Mouse (Mus musculus) forebrain, postnatal 0 days (tissue): ENCODE measurements around the gene Foxb1. TPM values are rescaled to one million over a fixed set of nuclear protein-coding genes. Genes with fewer than 3 reads are reported as not detected.

Experiments
- ATAC-seq: fragments of 200-750 bp; cut with Nextera tagmentation; 2 replicates; pipeline ENCODE4 v1.8.0; 2017; ENCODE audit warnings: mild to moderate bottlenecking, moderate library complexity
- DNase-seq: peaks from one replicate; pipeline ENCODE4 v3.0.0-alpha.2; 2015
- H3K27ac ChIP-seq: fragments of 300-500 bp; sonication (generic); 2 replicates; pipeline ENCODE4 v1.5.1; 2014; ENCODE audit warnings: low read depth, mild to moderate bottlenecking, antibody characterized with exemption, low read length, moderate library complexity, mixed read lengths
- H3K27me3 ChIP-seq: fragments of 300-500 bp; sonication (generic); 2 replicates; pipeline ENCODE4 v1.6.1; 2014; ENCODE audit warnings: mild to moderate bottlenecking, low read length, mixed read lengths; ENCODE audit not compliant: insufficient read depth
- H3K36me3 ChIP-seq: fragments of 300-500 bp; sonication (generic); 2 replicates; pipeline ENCODE4 v1.6.1; 2014; ENCODE audit warnings: mild to moderate bottlenecking, moderate library complexity; ENCODE audit not compliant: insufficient read depth
- H3K4me1 ChIP-seq: fragments of 300-500 bp; sonication (generic); 2 replicates; pipeline ENCODE4 v1.6.1; 2014; ENCODE audit warnings: antibody characterized with exemption; ENCODE audit not compliant: insufficient read depth
- H3K4me2 ChIP-seq: fragments of 300-500 bp; sonication (generic); 2 replicates; pipeline ENCODE4 v1.6.1; 2014; ENCODE audit warnings: low read depth, mild to moderate bottlenecking, moderate library complexity
- H3K4me3 ChIP-seq: fragments of 300-500 bp; sonication (generic); 2 replicates; pipeline ENCODE4 v1.5.1; 2014; ENCODE audit warnings: low read depth, low read length, mixed read lengths
- H3K9ac ChIP-seq: fragments of 300-500 bp; sonication (generic); 2 replicates; pipeline ENCODE4 v1.6.1; 2014; ENCODE audit warnings: mild to moderate bottlenecking
- H3K9me3 ChIP-seq: fragments of 300-500 bp; sonication (generic); 2 replicates; pipeline ENCODE4 v1.6.1; 2016; ENCODE audit warnings: low read length
- CTCF ChIP-seq: sonication (generic); IDR thresholded peaks from 2 replicates; pipeline ENCODE4 v1.5.1; 2016; ENCODE audit warnings: antibody characterized with exemption, control low read depth, low read depth
- WGBS: fragments of 180-500 bp; shearing (Covaris S2); extraction: QIAGEN DNeasy Blood & Tissue Kit; methylation state at CpG from one replicate; pipeline ENCODE4 v1.1.7; 2014; 5-methylcytosine and 5-hydroxymethylcytosine counted together
- polyA plus RNA-seq: library from polyadenylated mRNA; unstranded; fragments of >200 nt; fragmentation: Nextera tagmentation; extraction: Ambion mirVana; gene quantifications from 2 replicates; pipeline ENCODE4 v1.2.1, GENCODE M21; 2015
- total RNA-seq: library from RNA; depleted of rRNA; stranded (reverse); fragments of >200 nt; gene quantifications from 2 replicates; pipeline ENCODE4 v1.2.3, GENCODE M21; 2014; rRNA removed

The Foxb1 gene
- total RNA-seq (2.5 and 8.7 TPM in 2 replicates), polyA plus RNA-seq (0.47 and 2.0 TPM in 2 replicates)

DNA sequence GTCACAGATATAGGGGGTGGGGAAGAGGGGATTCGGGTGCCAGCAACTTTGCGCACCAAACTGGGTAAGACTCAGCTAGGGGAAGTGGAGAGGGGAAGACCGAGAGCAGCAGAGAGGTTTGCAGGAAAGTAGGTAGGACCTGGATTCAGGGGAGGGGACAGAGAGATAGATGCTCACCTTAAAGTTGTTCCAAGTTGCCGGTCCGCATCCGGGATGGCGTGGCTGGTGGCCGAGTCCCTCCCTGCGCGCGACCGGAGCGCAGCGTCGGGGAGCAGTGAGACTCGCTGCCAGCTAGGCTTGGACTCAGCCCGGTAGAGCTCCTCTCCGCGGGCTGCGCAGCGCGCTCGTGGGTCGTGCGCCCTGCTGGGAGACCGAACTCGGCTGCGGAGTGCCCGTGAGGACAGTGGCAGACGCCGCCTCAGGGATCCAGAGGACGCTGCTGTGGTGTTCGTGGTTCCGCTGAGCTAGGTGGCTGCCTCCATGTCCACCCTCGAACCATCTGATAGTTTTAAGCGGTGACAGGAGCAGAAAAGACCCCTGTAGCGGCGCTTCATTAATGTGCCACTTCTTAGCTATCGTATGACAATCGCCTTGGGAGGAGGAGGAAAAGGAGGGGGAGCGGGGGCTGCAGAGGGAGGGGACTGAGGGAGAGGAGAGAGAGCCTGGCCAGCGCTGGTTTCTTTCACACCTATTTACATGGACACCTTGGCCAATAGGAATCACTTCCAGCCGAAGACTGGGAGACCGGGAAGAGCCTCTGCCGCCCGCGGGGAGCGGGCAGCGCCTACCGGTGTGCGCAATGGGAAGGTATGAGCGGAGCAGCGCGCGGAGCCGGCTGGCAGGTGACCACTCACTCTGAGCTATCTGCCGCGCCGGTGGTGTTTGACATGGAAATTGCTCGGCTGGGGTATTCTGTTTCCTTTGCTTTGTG lies at the start of gene Foxb1:
TSS of gene Foxb1 (minus strand) at position 570 of the 931 bp plus-strand sequence.
- 0 out of 2 replicates have a peak, but pooled peaks have one; percentile 40 for ATAC-seq
- H3K36me3 ChIP-seq: no peaks in the 10 kb centered on the region
- no peaks in the 10 kb centered on the region for H3K9me3 ChIP-seq
- no peak within 1 kb of the TSS for H3K4me2 ChIP-seq
- 1% methylated on average over 60 of the region's 60 CpGs for WGBS
- no peak within 1 kb of the TSS for H3K9ac ChIP-seq
- peak; percentile 13 for DNase-seq
- no peak for TF ChIP-seq CTCF
- H3K27ac ChIP-seq: no peak within 1 kb of the TSS
- H3K4me1 ChIP-seq: no peaks in the 10 kb centered on the region
- H3K4me3 ChIP-seq: 0 out of 2 replicates have a peak within 1 kb of the TSS, but pooled peaks have one; percentile 4
- H3K27me3 ChIP-seq: peaks cover 93% of the 10 kb centered on the region

DNA sequence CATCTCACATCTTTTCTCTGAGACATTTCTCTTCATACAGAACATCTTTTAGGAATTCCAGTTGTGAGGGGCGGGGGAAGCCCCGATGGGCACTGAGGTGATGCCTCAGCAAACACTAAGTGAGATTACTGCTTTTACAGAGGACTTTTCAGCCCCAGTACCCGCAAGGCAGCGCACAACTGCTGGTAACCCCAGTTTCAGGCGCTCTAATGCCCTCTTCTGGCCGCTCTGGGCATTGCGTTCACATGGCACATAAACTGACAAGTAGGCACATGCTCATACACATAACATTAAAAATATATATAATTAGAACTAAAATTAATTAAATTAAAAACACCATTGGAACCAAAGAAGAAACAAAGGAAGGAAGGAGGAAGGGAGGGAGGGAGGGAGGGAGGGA lies 29.8 kb upstream of the Foxb1 start:
- Histone ChIP-seq H3K4me2 (no peak overlapping the region), H3K27me3 (peaks cover 9% of the 10 kb centered on the region; the same call in 1 of the 2 replicates), H3K27ac (no peak overlapping the region), H3K9ac (no peak overlapping the region), H3K4me3 (no peak overlapping the region), H3K9me3 (0 out of 2 replicates have a peak, but pooled peaks cover 3% of the 10 kb centered on the region), H3K36me3 (no peaks in the 10 kb centered on the region), H3K4me1 (no peaks in the 10 kb centered on the region)
- peak; percentile 42 for TF ChIP-seq CTCF
- 55% methylated on average over 7 of the region's 7 CpGs for WGBS
- DNase-seq: no peak
- no peak for ATAC-seq

DNA sequence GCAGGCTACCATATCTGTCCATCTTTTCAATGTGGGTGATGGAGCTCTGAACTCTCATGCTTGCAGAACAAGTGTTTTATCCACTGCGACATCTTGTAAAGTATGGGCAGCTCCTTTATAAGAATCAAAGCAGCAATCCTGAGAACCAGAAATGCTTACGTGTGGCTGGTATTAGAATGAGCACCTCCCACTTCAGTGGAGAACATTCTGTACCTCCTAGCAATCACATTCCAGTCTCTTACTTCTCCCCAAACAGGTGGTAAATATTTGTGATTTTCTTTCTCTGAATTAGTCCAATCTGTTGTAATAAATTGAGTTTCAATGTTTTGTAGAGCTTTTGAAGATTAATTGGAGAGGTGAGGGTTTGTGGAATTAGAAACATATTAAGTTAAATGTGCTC lies 19.3 kb upstream of the Foxb1 start:
- H3K9me3 ChIP-seq: no peaks in the 10 kb centered on the region
- H3K27ac ChIP-seq: no peak overlapping the region
- no peak overlapping the region for H3K4me3 ChIP-seq
- no peaks in the 10 kb centered on the region for H3K4me1 ChIP-seq
- ATAC-seq (no peak), DNase-seq (no peak)
- no peak overlapping the region for H3K9ac ChIP-seq
- TF ChIP-seq CTCF: no peak
- H3K36me3 ChIP-seq: no peaks in the 10 kb centered on the region
- WGBS: 82% methylated on average over 2 of the region's 2 CpGs
- H3K4me2 ChIP-seq: no peak overlapping the region
- H3K27me3 ChIP-seq: peaks cover 15% of the 10 kb centered on the region

DNA sequence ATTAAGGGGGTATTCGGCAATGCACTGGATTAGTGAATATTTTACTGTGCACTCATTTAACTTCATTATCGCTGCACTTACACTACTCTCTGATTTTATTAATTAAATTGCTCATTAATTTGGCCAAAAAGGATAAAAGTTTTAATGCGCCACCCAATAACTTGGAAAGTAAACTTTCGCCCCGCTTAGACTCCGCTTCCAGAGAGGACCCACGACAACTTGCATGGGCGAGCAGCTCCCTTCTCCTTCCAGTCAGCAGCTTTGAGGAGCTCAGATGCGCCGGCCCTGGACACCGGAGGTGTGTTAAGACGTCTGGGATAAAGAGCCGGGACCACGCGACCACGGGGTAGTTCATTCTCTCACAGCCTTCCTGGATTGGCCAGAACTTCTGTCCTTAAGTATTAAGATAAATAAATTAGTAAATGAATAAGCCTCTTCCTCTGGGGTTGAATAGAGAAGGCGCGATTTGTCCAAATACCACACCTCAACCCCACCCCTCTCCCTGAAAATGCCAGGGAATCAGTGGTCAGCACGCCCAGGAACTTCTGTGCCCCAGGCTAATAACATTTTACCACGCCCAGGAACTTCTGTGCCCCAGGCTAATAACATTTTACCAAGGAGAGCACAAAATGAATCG lies 9.3 kb upstream of the Foxb1 start:
- H3K36me3 ChIP-seq: no peaks in the 10 kb centered on the region
- no peak overlapping the region for H3K27ac ChIP-seq
- H3K9me3 ChIP-seq: no peaks in the 10 kb centered on the region
- H3K4me1 ChIP-seq: no peaks in the 10 kb centered on the region
- no peak overlapping the region for H3K4me2 ChIP-seq
- peaks cover 94% of the 10 kb centered on the region for H3K27me3 ChIP-seq
- H3K9ac ChIP-seq: no peak overlapping the region
- TF ChIP-seq CTCF: no peak
- 3% methylated on average over 21 of the region's 21 CpGs for WGBS
- DNase-seq (no peak), ATAC-seq (no peak)
- no peak overlapping the region for H3K4me3 ChIP-seq

DNA sequence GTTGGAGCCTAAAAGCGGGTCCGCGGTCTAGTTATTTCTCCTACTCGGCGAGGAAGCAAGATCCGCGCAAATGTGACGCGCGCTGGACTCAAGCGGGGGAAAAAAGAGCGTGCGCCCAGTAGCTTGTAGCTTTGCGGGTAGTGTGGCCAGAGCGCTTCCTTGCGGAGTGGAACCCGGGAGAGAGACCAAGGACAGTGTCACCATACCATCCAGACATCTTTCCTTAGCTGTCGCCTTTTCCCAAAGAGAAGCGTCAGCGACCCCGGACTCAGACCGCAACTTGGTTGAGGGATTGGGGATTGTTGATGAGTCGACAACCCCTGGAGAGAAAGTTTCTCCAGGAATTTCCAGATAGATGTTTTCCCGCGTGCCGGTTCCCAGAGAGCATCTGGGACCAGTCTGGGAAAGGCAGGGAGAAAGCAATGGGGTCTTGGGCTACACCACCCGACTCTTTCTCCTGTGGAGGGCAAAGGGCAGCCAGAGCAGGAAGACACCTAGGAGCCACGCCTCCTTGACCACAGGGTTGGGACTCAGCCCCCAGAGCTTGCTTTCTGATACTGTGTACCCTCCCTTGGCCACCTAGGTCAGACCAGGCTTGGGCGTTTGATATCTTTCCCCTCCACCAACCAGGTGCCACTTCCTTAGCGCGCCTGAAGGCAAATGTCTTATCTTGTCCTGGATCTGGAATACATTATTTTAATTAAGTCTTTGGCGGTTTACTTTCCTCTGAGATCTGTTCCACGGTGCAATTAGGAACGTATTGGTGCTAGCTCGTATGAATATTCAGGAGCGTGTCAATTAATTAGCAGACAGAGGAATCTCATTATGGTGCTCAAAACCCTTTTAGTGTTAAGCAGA lies 8.6 kb upstream of the Foxb1 start:
- Histone ChIP-seq H3K27me3 (peaks cover 94% of the 10 kb centered on the region), H3K4me2 (no peak overlapping the region), H3K9me3 (no peaks in the 10 kb centered on the region), H3K9ac (no peak overlapping the region), H3K36me3 (no peaks in the 10 kb centered on the region), H3K27ac (no peak overlapping the region), H3K4me3 (no peak overlapping the region), H3K4me1 (no peaks in the 10 kb centered on the region)
- ATAC-seq: peak; percentile 25; the same call in 1 of the 2 replicates
- TF ChIP-seq CTCF: no peak
- 2% methylated on average over 35 of the region's 36 CpGs for WGBS
- peak; percentile 43 for DNase-seq

DNA sequence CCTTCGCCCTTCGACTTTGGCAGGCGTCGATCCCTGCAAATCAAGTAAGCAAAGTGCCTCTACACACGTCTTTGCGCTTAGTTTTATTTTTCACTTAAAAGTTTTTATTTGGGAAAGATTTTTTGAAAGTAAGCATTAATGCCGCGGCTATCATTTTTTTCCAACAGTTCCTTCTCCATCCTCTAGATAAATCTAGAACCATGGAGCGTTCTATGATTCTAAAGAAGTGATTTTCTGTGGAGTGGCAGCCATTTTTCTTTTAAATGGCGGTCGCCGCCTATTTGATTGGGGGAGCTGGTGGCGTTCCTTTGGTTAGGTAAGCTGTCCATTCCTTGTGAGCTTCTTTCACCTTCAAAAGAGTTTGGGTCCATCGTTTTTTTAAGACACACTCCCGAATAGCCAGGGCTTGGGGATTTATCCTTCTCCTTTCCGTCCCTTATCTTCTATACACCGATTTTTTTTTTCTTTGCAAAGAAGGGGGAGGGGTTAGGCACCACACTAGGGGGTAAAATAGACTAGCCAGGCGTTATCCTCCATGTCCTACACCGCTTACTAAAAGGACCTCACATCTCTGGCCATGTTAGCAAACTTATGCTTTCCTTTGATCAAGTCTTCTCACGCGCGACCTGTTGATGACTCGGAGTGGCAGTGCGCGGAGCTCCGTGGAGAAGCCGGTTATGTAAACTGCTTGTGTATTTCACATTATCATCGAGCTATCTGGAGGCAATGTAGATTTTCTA lies 7.6 kb upstream of the Foxb1 start:
- H3K27ac ChIP-seq: no peak overlapping the region
- no peak overlapping the region for H3K9ac ChIP-seq
- H3K27me3 ChIP-seq: peaks cover 91% of the 10 kb centered on the region
- no peaks in the 10 kb centered on the region for H3K4me1 ChIP-seq
- no peak overlapping the region for H3K4me2 ChIP-seq
- 1% methylated on average over 28 of the region's 28 CpGs for WGBS
- no peaks in the 10 kb centered on the region for H3K9me3 ChIP-seq
- ATAC-seq: no peak
- DNase-seq: peak; percentile 54
- H3K36me3 ChIP-seq: no peaks in the 10 kb centered on the region
- no peak for TF ChIP-seq CTCF
- H3K4me3 ChIP-seq: no peak overlapping the region
